Mouse (Mus musculus): ENCODE results near the gene Il33.
"Not testable (repeated sequence)": the region's sequence is repeated elsewhere in the genome, so short reads cannot be mapped to it uniquely, and the experiment has no call there.

Il33 gene

GRCm38 (mm10) chr19:29937445-29937844, 12.5 kb downstream of the Il33 start:
- intact Hi-C loops (cut with DNase I), result no loop called here

- intact Hi-C loops (cut with DNase I), result no loop called here
Measured at GRCm38 (mm10) chr19:29940239-29940638, 15.3 kb downstream of the Il33 start.

- intact Hi-C loops (cut with DNase I), result no loop called here
Measured at GRCm38 (mm10) chr19:29941208-29941607, 16.3 kb downstream of the Il33 start.

GRCm38 (mm10) chr19:29942358-29942757, 17.4 kb downstream of the Il33 start:
- intact Hi-C loops (cut with DNase I), result no loop called here

- intact Hi-C loops (cut with DNase I), result no loop called here
Measured at GRCm38 (mm10) chr19:29944426-29944825, 19.5 kb downstream of the Il33 start.

GRCm38 (mm10) chr19:29944935-29945334, 20.0 kb downstream of the Il33 start:
- intact Hi-C loops (cut with DNase I), result not testable (repeated sequence)

- intact Hi-C loops (cut with DNase I), result no loop called here
Measured at GRCm38 (mm10) chr19:29945557-29946422, 20.9 kb downstream of the Il33 start.

GRCm38 (mm10) chr19:29946423-29946716, 21.5 kb downstream of the Il33 start:
- intact Hi-C loops (cut with DNase I), result no loop called here

- intact Hi-C loops (cut with DNase I), result no loop called here
Measured at GRCm38 (mm10) chr19:29947056-29947455, 22.1 kb downstream of the Il33 start.

- intact Hi-C loops (cut with DNase I), result no loop called here
Measured at GRCm38 (mm10) chr19:29947891-29948801, 23.2 kb downstream of the Il33 start.

- intact Hi-C loops (cut with DNase I), result no loop called here
Measured at GRCm38 (mm10) chr19:29952538-29952937, 27.6 kb downstream of the Il33 start.

- intact Hi-C loops (cut with DNase I), result no loop called here
Measured at GRCm38 (mm10) chr19:29953833-29954232, 28.9 kb downstream of the Il33 start.

- intact Hi-C loops (cut with DNase I), result no loop called here
Measured at GRCm38 (mm10) chr19:29955454-29955853, 30.5 kb downstream of the Il33 start.

- intact Hi-C loops (cut with DNase I), result no loop called here
Measured at GRCm38 (mm10) chr19:29960906-29961305, 36.0 kb downstream of the Il33 start.

GRCm38 (mm10) chr19:29961842-29962241, 36.9 kb downstream of the Il33 start:
- intact Hi-C loops (cut with DNase I), result no loop called here

GRCm38 (mm10) chr19:29963598-29964092, 38.7 kb downstream of the Il33 start:
- intact Hi-C loops (cut with DNase I), result no loop called here

GRCm38 (mm10) chr19:29967960-29968359, 43.0 kb downstream of the Il33 start:
- intact Hi-C loops (cut with DNase I), result no loop called here

GRCm38 (mm10) chr19:29973396-29973795, 48.5 kb downstream of the Il33 start:
- intact Hi-C loops (cut with DNase I), result loop anchor here (10.0 kb wide), 1 partner anchor 151 kb away; no protein-coding TSS in a partner anchor

GRCm38 (mm10) chr19:29978847-29979246, 53.9 kb downstream of the Il33 start:
- intact Hi-C loops (cut with DNase I), result loop anchor here (2.0 to 10.0 kb wide), 2 partner anchors 146 to 152 kb away; no protein-coding TSS in a partner anchor

- intact Hi-C loops (cut with DNase I), result loop anchor here (2.0 to 10.0 kb wide), 2 partner anchors 145 to 153 kb away; no protein-coding TSS in a partner anchor
Measured at GRCm38 (mm10) chr19:29979452-29980089, 54.7 kb downstream of the Il33 start.
